Mouse (Mus musculus): Measurements from ENCODE around the gene Adh1. TPM values are rescaled to one million over a fixed set of nuclear protein-coding genes. Genes with fewer than 3 reads are reported as not detected.
A peak's percentile ranks its signal among the peaks of the same experiment; 100 is the strongest.

The Adh1 gene
- polyA plus RNA-seq, 1 experiment from 2014 or later = 138 TPM

DNA sequence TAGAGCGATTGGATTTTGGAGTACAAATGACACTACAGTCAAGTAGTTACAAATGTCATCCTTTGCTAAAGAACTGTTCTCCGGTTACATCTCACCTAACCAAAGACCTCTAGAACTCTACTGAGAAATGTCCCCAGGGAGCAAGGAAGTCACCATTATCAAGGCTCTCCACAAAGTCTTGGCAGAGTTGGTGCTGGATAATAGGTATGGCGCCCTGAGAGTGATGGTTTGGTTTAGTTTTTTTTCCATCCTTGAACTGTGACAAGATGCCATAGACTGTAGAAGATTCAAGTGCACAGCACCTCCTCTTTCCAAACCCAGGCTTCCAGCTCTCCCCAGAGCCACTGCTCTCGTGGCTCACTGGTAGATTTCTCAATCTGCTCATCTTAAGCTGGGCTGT is 26.9 kb downstream of the Adh1 start:
- ATAC-seq (ENCODE audit: low read depth) = no peak
- H3K27ac ChIP-seq (ENCODE audit: low read length) = no peak overlapping the region
- no peaks in the 10 kb centered on the region for H3K27me3 ChIP-seq (ENCODE audit: control insufficient read depth, insufficient read depth, low read depth, low read length)
- no peak overlapping the region for H3K9ac ChIP-seq (ENCODE audit: low read depth, low read length)
- no peak overlapping the region for H3K4me2 ChIP-seq (ENCODE audit: low read depth, low read length)
- H3K4me3 ChIP-seq (ENCODE audit: low read depth, low read length) = no peak overlapping the region
- no peaks in the 10 kb centered on the region for H3K36me3 ChIP-seq (ENCODE audit: control insufficient read depth, insufficient read depth)
- H3K4me1 ChIP-seq (ENCODE audit: control insufficient read depth, low read depth, low read length) = no peaks in the 10 kb centered on the region
- WGBS (ENCODE audit: insufficient replicate concordance) = 69% methylated on average over 4 of the region's 4 CpGs
- no peaks in the 10 kb centered on the region for H3K9me3 ChIP-seq (replicated peaks; ENCODE audit: control insufficient read depth, low read length)

DNA sequence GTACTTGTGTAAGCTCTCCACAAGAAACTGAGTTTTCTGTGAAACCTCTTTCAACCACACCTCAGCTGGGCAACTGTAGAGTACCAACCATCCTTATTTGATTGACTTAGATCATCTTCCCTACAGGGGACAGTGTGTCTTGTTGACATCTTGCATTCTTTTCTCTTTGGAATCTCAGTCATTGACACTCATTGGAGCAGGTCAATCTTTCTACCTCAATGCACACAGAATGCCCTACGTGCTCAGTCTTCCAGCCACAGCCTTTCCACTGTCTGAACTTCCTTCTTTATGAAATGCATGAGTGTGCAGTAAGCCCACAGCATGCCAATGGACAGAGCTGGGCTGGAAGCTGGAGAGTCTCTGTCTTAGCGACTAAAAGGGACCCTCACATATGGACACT is 29.9 kb downstream of the Adh1 start:
- ATAC-seq (ENCODE audit: low read depth) = no peak
- H3K9me3 ChIP-seq (replicated peaks; ENCODE audit: control insufficient read depth, low read length) = no peaks in the 10 kb centered on the region
- no peaks in the 10 kb centered on the region for H3K36me3 ChIP-seq (ENCODE audit: control insufficient read depth, insufficient read depth)
- H3K27me3 ChIP-seq (ENCODE audit: control insufficient read depth, insufficient read depth, low read depth, low read length) = no peaks in the 10 kb centered on the region
- no peak overlapping the region for H3K4me3 ChIP-seq (ENCODE audit: low read depth, low read length)
- no peaks in the 10 kb centered on the region for H3K4me1 ChIP-seq (ENCODE audit: control insufficient read depth, low read depth, low read length)
- no peak overlapping the region for H3K27ac ChIP-seq (ENCODE audit: low read length)
- WGBS (ENCODE audit: insufficient replicate concordance) = 54% methylated on average over 2 of the region's 2 CpGs
- no peak overlapping the region for H3K4me2 ChIP-seq (ENCODE audit: low read depth, low read length)
- H3K9ac ChIP-seq (ENCODE audit: low read depth, low read length) = no peak overlapping the region

GRCm38 (mm10) chr3:138291529-138292117 is 30.8 kb downstream of the Adh1 start:
- Histone ChIP-seq H3K4me1 (ENCODE audit: control insufficient read depth, low read depth, low read length) (no peaks in the 10 kb centered on the region), H3K4me2 (ENCODE audit: low read depth, low read length) (no peak overlapping the region), H3K27me3 (ENCODE audit: control insufficient read depth, insufficient read depth, low read depth, low read length) (no peaks in the 10 kb centered on the region), H3K27ac (ENCODE audit: low read length) (no peak overlapping the region), H3K4me3 (ENCODE audit: low read depth, low read length) (no peak overlapping the region), H3K9me3 (replicated peaks; ENCODE audit: control insufficient read depth, low read length) (no peaks in the 10 kb centered on the region), H3K9ac (ENCODE audit: low read depth, low read length) (no peak overlapping the region), H3K36me3 (ENCODE audit: control insufficient read depth, insufficient read depth) (no peaks in the 10 kb centered on the region)
- no peak for ATAC-seq (ENCODE audit: low read depth)
- 70% methylated on average over 4 of the region's 4 CpGs for WGBS (ENCODE audit: insufficient replicate concordance)

DNA sequence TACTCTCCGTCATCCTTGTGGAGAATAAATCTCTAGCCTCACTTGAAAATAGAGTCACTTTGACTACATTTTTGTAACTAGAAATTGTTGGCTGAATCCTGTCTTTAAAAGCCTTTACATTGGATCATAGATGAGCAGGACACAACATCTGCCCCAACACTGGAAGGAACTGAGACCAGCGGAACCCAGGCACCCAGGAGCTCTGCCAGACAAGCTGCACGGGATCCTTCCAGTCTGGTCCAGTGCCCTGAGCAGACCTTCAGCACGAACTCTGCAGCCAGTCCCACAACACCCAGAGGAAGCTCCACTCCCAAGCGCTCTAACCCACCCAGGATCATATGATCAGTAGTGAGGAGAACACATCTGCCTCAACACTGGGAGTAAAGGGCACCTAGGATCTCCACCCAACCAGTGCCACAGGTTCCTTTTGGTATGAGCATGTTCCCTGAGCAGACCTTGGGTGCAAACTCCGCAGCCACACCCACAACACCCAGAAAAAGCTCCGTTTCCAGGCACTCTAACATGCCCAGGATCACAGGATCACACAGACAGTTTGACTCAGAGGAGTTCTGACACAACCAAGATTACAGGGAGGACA is 32.6 kb downstream of the Adh1 start:
- H3K4me3 ChIP-seq (ENCODE audit: low read depth, low read length) = no peak overlapping the region
- no peaks in the 10 kb centered on the region for H3K27me3 ChIP-seq (ENCODE audit: control insufficient read depth, insufficient read depth, low read depth, low read length)
- no peak overlapping the region for H3K4me2 ChIP-seq (ENCODE audit: low read depth, low read length)
- no peak overlapping the region for H3K9ac ChIP-seq (ENCODE audit: low read depth, low read length)
- H3K9me3 ChIP-seq (replicated peaks; ENCODE audit: control insufficient read depth, low read length) = 0 out of 2 replicates have a peak, but pooled peaks cover 2% of the 10 kb centered on the region
- no peak for ATAC-seq (ENCODE audit: low read depth)
- no peak overlapping the region for H3K27ac ChIP-seq (ENCODE audit: low read length)
- H3K36me3 ChIP-seq (ENCODE audit: control insufficient read depth, insufficient read depth) = no peaks in the 10 kb centered on the region
- H3K4me1 ChIP-seq (ENCODE audit: control insufficient read depth, low read depth, low read length) = no peaks in the 10 kb centered on the region
- WGBS (ENCODE audit: insufficient replicate concordance) = 63% methylated on average over 7 of the region's 7 CpGs

GRCm38 (mm10) chr3:138300130-138300529 is 39.3 kb downstream of the Adh1 start:
- no peak overlapping the region for H3K27ac ChIP-seq (ENCODE audit: low read length)
- H3K4me2 ChIP-seq (ENCODE audit: low read depth, low read length) = no peak overlapping the region
- no peak overlapping the region for H3K9ac ChIP-seq (ENCODE audit: low read depth, low read length)
- ATAC-seq (ENCODE audit: low read depth) = no peak
- H3K9me3 ChIP-seq (replicated peaks; ENCODE audit: control insufficient read depth, low read length) = 0 out of 2 replicates have a peak, but pooled peaks cover 2% of the 10 kb centered on the region
- 74% methylated on average over 9 of the region's 9 CpGs for WGBS (ENCODE audit: insufficient replicate concordance)
- peaks cover 3% of the 10 kb centered on the region for H3K4me1 ChIP-seq (ENCODE audit: control insufficient read depth, low read depth, low read length)
- H3K27me3 ChIP-seq (ENCODE audit: control insufficient read depth, insufficient read depth, low read depth, low read length) = no peaks in the 10 kb centered on the region
- H3K36me3 ChIP-seq (ENCODE audit: control insufficient read depth, insufficient read depth) = no peaks in the 10 kb centered on the region
- no peak overlapping the region for H3K4me3 ChIP-seq (ENCODE audit: low read depth, low read length)

- no peak overlapping the region for H3K4me3 ChIP-seq (ENCODE audit: low read depth, low read length)
- H3K9me3 ChIP-seq (replicated peaks; ENCODE audit: control insufficient read depth, low read length) = 0 out of 2 replicates have a peak, but pooled peaks cover 1% of the 10 kb centered on the region
- no peak overlapping the region for H3K4me2 ChIP-seq (ENCODE audit: low read depth, low read length)
- ATAC-seq (ENCODE audit: low read depth) = no peak
- H3K36me3 ChIP-seq (ENCODE audit: control insufficient read depth, insufficient read depth) = no peaks in the 10 kb centered on the region
- H3K4me1 ChIP-seq (ENCODE audit: control insufficient read depth, low read depth, low read length) = peaks cover 6% of the 10 kb centered on the region
- H3K9ac ChIP-seq (ENCODE audit: low read depth, low read length) = no peak overlapping the region
- no peak overlapping the region for H3K27ac ChIP-seq (ENCODE audit: low read length)
- H3K27me3 ChIP-seq (ENCODE audit: control insufficient read depth, insufficient read depth, low read depth, low read length) = no peaks in the 10 kb centered on the region
- WGBS (ENCODE audit: insufficient replicate concordance) = 63% methylated on average over 4 of the region's 4 CpGs
These were observed 41.9 kb downstream of the Adh1 start for GRCm38 (mm10) chr3:138302676-138303075.

DNA sequence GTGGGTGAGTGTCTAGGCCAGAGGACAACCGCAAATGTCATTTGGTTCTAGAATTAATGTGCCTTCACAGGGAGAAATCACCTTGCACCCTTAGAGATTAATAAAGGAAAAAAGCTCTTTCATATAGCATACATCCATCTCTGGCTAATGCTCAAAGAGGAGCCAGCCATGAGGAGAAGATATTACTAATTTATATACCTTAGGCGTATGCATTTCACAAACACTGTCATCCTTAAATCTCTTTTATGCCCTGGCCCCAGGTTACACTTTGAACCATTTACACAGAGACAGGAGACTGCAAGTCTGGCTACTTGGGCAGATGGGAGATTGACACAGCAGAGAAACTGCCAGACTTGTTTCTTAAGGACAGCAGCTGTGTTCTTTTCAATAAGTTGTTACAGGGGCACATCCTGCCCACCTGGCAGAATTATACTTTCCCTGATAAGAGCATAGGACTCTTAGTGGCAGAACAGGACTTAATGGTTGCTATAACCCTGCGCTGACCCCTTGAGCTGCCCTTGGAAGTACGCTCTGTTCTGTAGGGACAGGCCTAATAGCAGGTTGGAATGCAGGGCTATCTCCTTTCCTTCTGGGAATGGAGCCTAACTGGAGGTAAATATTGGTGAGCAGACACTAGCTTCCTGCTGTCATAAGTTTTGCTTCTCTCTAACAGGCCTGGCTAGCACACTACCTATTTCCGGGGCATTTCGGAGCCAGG is 43.1 kb downstream of the Adh1 start:
- Histone ChIP-seq H3K4me2 (ENCODE audit: low read depth, low read length) (no peak overlapping the region), H3K27me3 (ENCODE audit: control insufficient read depth, insufficient read depth, low read depth, low read length) (no peaks in the 10 kb centered on the region), H3K4me1 (ENCODE audit: control insufficient read depth, low read depth, low read length) (peaks cover 6% of the 10 kb centered on the region), H3K27ac (ENCODE audit: low read length) (no peak overlapping the region), H3K9me3 (replicated peaks; ENCODE audit: control insufficient read depth, low read length) (no peaks in the 10 kb centered on the region), H3K36me3 (ENCODE audit: control insufficient read depth, insufficient read depth) (no peaks in the 10 kb centered on the region), H3K4me3 (ENCODE audit: low read depth, low read length) (no peak overlapping the region), H3K9ac (ENCODE audit: low read depth, low read length) (no peak overlapping the region)
- ATAC-seq (ENCODE audit: low read depth) = 0 out of 2 replicates have a peak, but pooled peaks have one; percentile 10
- WGBS (ENCODE audit: insufficient replicate concordance) = 67% methylated on average over 6 of the region's 6 CpGs

- H3K9me3 ChIP-seq (replicated peaks; ENCODE audit: control insufficient read depth, low read length) = no peaks in the 10 kb centered on the region
- WGBS (ENCODE audit: insufficient replicate concordance) = 40% methylated on average over 4 of the region's 4 CpGs
- no peak for ATAC-seq (ENCODE audit: low read depth)
- peaks cover 6% of the 10 kb centered on the region for H3K4me1 ChIP-seq (ENCODE audit: control insufficient read depth, low read depth, low read length)
- H3K36me3 ChIP-seq (ENCODE audit: control insufficient read depth, insufficient read depth) = no peaks in the 10 kb centered on the region
- no peak overlapping the region for H3K27ac ChIP-seq (ENCODE audit: low read length)
- H3K27me3 ChIP-seq (ENCODE audit: control insufficient read depth, insufficient read depth, low read depth, low read length) = no peaks in the 10 kb centered on the region
- H3K4me2 ChIP-seq (ENCODE audit: low read depth, low read length) = no peak overlapping the region
- H3K4me3 ChIP-seq (ENCODE audit: low read depth, low read length) = no peak overlapping the region
- no peak overlapping the region for H3K9ac ChIP-seq (ENCODE audit: low read depth, low read length)
These were observed 43.7 kb downstream of the Adh1 start for GRCm38 (mm10) chr3:138304489-138304871.
